Mouse (Mus musculus): ENCODE results near the gene Trim47.

GRCm38 (mm10) chr11:116088741-116089394, 38.1 kb downstream of the Trim47 start:
- TF ChIP-seq TAL1 (IDR thresholded peaks at IDR 0.05; ENCODE audit: low read length) = no peak
- TF ChIP-seq GATA1 (IDR thresholded peaks at IDR 0.05; ENCODE audit: low read length) = no peak
